Mouse (Mus musculus) urinary bladder, adult 2 months (tissue): Measurements from ENCODE around the gene Olfr1115. TPM values are rescaled to one million over a fixed set of nuclear protein-coding genes. Genes with fewer than 3 reads are reported as not detected.
"Not testable (repeated sequence)": the region's sequence is repeated elsewhere in the genome, so short reads cannot be mapped to it uniquely, and the experiment has no call there.

Experiments
- DNase-seq: peaks from one replicate; pipeline ENCODE4 v3.0.0; 2022; ENCODE audit warnings: low spot score
- polyA plus RNA-seq: library from polyadenylated mRNA; depleted of rRNA; stranded (reverse); fragments of >200 nt; gene quantifications from 2 replicates; pipeline ENCODE4 v1.2.3, GENCODE M21; 2012; rRNA removed

The Olfr1115 gene
- not detected in 2 replicates for polyA plus RNA-seq

GRCm38 (mm10) chr2:87247713-87248112 lies at the start of gene Olfr1115:
Gene Olfr1115 (plus strand): TSS chr2:87248013.
- DNase-seq, result no peak

GRCm38 (mm10) chr2:87208670-87209069 lies 39.1 kb upstream of the Olfr1115 start, which contains the start of gene Olfr1113:
Gene Olfr1113 (plus strand): TSS chr2:87208970.
- no peak for DNase-seq

GRCm38 (mm10) chr2:87267234-87267633 lies 19.4 kb downstream of the Olfr1115 start, which contains the start of gene Olfr1116:
Gene Olfr1116 (plus strand): TSS chr2:87267534.
- DNase-seq, result no peak

GRCm38 (mm10) chr2:87293977-87294376 lies 46.2 kb downstream of the Olfr1115 start:
- not testable (repeated sequence) for DNase-seq

Other genes with a start within 250 kb of the Olfr1115 start
- gene Olfr1102, start 249.6 kb upstream of the Olfr1115 start, polyA plus RNA-seq, result not detected in 2 replicates
- gene Olfr1104, start 220.9 kb upstream of the Olfr1115 start, polyA plus RNA-seq, result not detected in 2 replicates
- gene Olfr1105, start 211.5 kb upstream of the Olfr1115 start, polyA plus RNA-seq, result not detected in 2 replicates
- gene Olfr1106, start 195.7 kb upstream of the Olfr1115 start, polyA plus RNA-seq, result not detected in 2 replicates
- not detected in 2 replicates for gene Olfr1107, start 172.2 kb upstream of the Olfr1115 start, polyA plus RNA-seq
- not detected in 2 replicates for gene Olfr1109, start 152.0 kb upstream of the Olfr1115 start, polyA plus RNA-seq
- not detected in 2 replicates for gene Olfr259, start 133.4 kb upstream of the Olfr1115 start, polyA plus RNA-seq
- gene Olfr1110, start 107.7 kb upstream of the Olfr1115 start, polyA plus RNA-seq, result not detected in 2 replicates
- not detected in 2 replicates for gene Olfr1111, start 95.4 kb upstream of the Olfr1115 start, polyA plus RNA-seq
- gene Olfr1112, start 60.2 kb upstream of the Olfr1115 start, polyA plus RNA-seq, result not detected in 2 replicates
- gene Olfr1113, start 39.0 kb upstream of the Olfr1115 start, polyA plus RNA-seq, result not detected in 2 replicates
- gene Olfr1116, start 19.5 kb downstream of the Olfr1115 start, polyA plus RNA-seq, result not detected in 2 replicates
- not detected in 2 replicates for gene Olfr1118, start 59.6 kb downstream of the Olfr1115 start, polyA plus RNA-seq
- not detected in 2 replicates for gene Olfr1120, start 106.8 kb downstream of the Olfr1115 start, polyA plus RNA-seq
- gene Olfr1121, start 121.9 kb downstream of the Olfr1115 start, polyA plus RNA-seq, result not detected in 2 replicates
- gene Olfr1122, start 137.8 kb downstream of the Olfr1115 start, polyA plus RNA-seq, result not detected in 2 replicates
- gene Olfr1123, start 168.6 kb downstream of the Olfr1115 start, polyA plus RNA-seq, result not detected in 2 replicates
- not detected in 2 replicates for gene Olfr1124, start 182.3 kb downstream of the Olfr1115 start, polyA plus RNA-seq
- gene Olfr1126, start 205.9 kb downstream of the Olfr1115 start, polyA plus RNA-seq, result not detected in 2 replicates
- not detected in 2 replicates for gene Pramel7, start 249.1 kb downstream of the Olfr1115 start, polyA plus RNA-seq